Mouse (Mus musculus) kidney, postnatal 36 days (tissue): ENCODE measurements around the gene Esrra.

ENCODE experiments used
- DNase-seq, 2 experiments: peaks; one replicate each; pipeline ENCODE4 v3.0.0; 2021 to 2022; ENCODE audit warnings: mixed read lengths in 2 of 2

Gene Esrra

DNA sequence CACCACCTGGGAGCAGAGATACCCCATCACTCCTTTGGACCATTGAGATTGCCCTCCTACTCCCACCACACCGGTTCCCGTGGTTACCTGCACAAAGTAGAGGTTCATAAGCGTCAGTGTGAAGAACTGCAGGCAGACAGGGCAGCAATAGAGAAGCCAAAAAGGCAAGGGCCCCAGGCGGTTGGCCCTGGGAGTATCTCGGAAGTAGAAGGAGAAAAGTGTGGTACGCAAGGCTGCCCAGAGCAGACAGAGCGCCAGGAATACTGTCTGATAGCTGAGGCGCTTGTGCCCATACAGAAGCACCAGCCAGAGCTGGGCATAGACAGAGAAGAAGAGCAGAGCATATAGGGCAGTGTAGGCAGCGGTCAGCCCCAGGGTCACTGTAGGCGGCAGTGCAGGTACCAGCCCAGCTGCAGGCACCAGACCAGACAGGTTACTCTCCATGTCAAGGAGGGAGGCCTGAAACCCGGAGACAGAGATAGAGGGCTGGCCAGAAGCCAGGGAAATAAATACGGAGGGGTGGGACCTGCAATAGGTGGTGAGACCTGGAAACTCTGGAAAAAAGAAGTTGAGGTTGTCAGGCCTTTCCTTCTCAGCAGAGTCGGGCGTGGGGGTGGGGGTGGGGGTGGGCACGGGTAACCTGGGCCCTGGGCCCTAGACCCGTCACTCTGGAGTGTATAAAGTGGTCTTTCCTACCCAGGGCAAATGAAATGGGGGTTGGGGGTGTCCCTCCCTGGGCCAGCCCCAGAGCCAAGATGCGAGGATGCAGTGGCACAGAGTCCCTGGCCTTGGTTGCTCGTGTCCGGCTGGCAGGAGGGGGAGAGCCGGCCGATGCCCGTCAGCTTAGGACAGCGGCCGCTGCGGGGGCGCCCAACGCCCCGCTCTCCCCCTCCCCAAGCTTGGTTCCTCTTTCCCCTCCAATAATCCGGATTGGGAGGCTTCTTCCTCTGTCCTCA is 19.1 kb upstream of the Esrra start:
- DNase-seq = peak in 1 of 2 experiments; percentile 24

DNA sequence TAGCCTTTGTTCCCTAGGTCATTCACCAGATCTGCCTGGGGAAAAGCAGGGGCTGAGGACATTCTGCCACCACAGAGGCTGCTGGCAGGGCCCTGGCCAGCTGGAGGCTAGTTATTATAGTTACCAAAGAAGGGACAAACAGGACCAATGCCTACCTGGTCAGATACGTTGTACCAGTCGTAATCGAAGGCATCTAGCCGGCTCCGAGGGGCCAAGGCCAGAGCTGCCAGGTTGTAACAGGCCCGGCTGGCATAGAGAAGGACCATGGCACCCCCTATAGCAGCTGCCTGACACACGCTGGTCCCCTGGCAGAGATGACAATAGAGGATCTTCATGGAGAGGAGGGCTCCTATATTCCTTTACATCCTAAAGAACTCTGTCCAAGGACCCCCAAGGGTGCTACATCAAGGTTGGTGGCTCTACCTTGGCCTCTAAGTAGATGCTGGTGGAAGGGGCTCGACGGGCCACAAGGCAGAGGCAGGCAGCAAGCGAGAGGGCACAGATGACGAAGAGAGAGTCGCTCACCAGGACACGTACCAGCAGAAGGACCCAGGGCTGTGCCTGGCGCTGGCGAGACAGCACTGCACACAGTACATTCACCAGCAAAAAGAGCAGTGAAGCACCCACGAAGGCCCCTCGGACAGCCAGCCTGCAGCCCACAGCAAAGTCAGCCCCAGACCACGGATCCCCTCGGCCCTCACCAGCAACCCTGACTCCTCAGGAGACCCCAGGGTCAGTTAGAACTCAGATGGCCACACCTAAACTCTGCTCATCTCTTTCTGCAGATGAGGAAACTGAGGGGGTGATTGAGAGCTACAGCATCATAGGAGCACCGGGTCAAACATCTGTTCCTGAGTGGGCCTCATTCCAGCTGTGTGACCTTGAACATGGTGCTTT is 17.7 kb upstream of the Esrra start:
- DNase-seq = no peak

DNA sequence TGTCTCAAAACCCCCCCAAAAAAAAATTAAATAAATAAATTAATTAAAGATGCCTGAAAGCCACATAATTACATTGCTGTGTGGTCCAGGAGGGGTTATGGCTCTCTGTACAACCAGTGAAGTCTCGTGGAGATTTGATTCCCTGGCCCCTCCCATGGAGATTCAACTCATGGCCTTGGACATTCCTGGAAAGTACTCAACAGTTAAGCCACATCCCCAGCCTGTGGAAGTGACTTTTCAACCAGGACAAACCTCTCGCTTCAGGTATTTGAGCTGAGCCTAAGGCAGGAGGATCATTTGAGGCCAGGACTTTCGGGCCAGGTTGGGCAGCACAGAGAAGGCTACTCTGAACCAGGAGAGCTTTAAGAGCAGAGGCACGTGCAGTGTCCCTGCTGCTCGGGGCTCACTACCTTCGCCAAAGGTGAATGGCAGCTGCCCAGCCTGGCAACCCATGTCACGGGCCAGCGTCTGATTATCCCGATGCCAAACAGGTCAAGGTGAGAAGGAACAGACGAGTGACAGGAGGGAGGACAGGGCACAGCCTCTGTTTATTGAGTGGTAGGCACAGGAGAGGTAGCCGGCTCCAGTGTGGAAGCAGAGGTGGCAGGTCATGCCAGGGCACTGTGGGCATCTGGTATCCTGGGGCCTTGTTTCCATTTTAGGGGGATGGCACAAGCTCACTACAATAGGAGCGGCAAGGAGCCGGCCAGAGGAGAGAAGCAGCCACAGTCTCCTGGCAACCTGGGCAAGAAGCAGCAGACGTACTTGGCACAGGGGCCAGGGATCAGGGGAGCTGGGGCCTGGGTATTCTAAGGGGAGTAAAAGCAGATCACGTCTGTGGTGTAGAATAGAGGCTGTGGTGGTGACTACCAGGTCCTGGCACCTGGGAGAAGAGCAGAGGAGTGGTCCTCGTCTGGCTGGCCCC is 16.2 kb upstream of the Esrra start:
- no peak for DNase-seq

DNA sequence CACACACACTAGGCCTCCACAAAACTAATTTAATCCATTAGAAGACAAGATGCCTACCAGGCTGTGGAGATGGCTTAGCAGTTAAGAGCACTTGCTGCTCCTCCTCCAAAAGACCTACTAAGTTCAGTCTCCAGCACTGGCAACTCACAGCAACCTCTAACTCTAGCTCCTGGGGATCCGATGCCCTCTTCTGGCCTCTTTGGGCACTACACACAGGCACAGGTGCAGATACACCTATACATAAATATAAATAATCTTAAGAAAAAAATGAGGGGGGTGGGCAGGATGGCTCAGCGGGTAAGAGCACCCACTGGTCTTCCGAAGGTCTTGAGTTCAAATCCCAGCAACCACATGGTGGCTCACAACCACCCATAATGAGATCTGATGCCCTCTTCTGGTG is 14.7 kb upstream of the Esrra start:
- DNase-seq = peak in 1 of 2 experiments; percentile 66

DNA sequence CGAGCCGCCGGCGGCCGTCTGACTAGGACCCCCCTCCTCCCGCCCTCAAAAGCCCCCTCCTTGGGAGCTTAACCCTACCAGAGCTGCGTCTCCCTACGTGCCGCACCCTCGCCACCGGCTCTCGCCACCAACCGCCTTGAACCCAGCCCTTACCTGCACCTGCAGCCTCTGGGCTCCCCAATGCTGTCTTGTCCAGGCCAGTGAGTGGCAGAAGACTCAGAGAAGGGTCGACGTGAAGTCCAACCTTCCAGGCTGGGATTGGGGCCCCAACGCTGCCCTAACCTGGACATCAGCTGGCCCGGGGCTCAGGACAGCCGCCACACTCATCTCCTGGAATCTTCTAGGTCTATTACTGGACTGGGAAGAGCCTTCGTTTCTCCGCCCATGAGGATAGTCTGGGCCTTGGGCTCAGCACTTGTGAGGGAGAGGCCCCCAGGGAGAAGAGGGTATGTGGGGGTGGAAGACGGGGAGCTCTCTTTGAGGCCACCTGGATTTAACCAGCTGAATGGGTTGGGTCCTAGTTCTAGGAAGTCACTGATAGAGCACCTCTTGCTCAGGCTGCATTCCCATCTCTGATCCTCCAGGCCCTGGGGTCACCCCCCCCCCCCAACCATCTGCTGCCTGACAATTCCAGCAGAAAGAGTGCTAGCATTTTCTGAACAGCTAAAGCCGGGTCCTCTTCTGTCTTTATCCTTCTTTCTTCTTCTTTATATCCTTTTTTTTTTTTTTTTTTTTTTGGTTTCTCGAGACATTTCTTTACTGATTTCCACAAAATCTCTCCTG is 12.8 kb upstream of the Esrra start, which contains the start of gene Kcnk4:
Gene Kcnk4, minus strand, starts transcription at position 321 of the 783 bp plus-strand sequence.
- DNase-seq = no peak

DNA sequence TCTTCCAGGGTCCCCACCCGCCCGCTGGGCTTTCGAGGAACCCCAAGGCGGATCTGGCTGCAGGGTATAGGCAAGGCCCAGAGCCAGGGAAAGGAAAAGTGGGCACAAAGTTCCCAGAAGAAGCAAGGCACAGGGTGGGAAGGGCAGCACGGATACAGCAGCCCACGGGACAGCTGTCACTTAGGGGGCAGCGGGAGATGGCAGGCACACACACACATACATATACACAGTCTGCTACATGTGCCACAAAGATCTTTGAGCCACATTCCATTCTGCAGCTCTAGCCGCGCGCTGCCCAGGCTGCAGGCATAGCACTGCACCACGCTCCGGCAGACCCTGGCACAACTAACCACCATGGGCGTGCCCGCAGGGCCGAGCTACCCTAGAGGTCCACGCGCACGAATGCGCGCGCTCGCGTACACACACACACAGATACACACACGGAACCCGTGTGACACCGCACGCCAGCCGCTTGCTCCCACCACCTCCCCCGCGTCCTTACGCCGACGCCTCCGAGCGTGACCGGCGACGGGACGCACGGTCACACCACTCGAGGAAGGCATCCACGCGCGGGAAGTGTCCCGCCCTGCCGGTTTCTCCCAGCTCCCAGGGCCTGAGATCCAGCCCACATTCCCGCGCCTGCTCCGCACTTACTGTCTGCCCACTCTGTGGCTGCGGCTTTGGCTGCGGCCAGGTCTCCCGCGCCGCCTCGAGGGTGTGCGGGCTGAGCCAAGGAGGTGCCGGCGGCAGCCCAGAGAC is 12.0 kb upstream of the Esrra start:
- DNase-seq = peak in 1 of 2 experiments; percentile 52

DNA sequence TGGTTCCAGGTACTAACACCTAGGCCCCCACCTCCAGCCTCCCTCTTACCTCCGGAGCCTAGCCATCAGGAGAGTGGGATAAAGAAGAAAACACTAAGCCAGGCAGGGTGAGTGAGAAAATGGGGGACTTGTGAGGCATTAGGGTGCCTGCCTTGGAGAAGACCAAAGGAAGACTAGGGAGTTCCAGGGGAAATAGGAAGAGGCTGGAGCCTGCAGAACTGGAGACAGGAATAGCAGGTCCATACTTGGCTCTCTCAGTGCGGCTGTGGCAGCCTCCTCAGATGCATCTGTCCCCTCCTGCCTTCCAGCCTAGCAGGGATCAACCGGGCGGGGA is 11.5 kb upstream of the Esrra start:
- DNase-seq = no peak

DNA sequence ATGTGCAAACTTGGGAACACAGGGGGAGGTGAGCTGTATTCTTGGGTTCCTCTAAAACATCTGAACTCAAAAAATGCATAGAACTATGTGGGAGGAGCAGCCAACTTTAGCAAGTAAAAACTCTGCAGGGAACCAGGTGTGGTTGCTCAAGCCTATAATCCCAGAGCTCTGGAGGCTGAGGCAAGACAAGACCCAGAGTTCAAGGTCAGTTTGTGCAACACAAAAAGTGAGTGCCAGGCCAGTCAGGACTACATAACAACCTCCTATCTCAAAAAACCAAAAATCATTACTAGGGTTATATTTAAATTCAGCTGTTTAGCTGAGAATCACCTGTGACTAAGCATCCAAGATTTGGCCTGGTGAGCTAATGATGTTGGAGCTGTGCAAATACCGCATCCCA is 10.4 kb upstream of the Esrra start:
- no peak for DNase-seq

DNA sequence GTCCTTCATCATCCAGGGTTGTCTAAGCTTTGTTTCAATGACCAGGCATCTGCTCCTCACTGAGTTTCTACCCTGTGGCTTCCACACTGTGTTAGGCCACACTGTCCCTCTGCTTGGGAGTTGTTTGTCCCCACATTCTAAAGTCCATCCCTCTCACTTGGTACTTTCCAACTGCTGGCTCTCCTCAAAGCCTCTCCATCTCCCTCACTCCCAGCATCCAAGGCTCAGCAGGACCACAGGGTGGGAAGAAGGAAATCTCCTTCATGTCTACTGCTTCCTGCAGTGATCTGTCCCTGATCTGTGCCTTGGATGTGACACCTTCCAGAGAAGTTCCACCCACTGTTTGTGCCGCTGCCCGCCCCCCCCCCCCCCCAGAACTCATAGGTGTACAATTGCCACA is 9.4 kb upstream of the Esrra start:
- DNase-seq = no peak

DNA sequence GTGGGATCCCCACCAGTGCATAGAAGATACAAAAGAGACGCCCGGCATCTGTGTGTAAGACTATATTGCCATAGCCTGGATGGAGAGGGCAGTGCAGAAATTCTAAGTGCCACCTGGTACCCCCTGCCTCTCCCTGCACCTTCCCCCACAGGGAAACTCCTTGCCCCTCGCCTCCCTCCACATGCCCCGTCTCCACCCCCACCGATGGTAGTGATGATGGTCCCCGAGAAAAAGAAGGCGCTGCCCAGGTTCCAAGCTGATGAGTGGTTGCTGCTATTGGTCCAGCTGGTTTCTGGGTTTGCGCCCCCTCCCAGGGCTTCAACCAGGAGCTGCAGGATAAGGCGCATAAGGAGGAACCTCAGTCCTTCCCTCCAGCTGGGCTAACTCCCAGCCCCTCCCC is 6.5 kb upstream of the Esrra start:
- no peak for DNase-seq

DNA sequence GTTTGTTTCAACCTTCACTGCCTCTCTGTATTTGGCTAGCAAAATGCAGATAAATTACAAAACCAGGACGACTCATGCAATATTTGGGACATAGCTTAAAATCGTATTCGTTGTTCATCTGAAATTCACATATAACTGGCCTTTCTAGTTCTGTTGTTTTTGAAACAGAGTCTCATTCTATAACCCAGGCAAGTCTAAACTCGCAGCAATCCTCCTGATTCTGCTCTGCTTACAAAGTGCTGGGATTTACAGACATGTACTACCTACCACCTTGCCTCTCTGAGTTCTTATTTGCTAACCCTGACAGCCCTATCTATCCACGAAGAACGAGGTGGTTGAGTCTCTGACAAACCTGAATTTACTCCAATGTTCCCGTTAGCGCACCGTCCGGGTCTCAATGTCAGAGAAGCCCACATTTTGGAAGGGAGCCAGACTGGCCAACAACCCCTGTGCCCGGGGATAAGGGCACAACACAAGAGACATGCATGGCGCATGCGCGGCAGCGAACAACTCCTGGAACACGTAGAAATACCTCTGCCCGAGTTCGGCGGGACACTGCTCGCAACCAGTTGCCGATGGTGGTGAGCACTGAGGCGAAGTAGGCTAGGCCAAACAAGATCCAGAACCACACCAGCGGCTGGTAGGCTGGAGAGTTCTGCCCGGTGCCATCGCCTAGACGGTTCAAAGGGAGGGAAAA is 5.1 kb upstream of the Esrra start:
- DNase-seq = peak in 1 of 2 experiments; percentile 77

DNA sequence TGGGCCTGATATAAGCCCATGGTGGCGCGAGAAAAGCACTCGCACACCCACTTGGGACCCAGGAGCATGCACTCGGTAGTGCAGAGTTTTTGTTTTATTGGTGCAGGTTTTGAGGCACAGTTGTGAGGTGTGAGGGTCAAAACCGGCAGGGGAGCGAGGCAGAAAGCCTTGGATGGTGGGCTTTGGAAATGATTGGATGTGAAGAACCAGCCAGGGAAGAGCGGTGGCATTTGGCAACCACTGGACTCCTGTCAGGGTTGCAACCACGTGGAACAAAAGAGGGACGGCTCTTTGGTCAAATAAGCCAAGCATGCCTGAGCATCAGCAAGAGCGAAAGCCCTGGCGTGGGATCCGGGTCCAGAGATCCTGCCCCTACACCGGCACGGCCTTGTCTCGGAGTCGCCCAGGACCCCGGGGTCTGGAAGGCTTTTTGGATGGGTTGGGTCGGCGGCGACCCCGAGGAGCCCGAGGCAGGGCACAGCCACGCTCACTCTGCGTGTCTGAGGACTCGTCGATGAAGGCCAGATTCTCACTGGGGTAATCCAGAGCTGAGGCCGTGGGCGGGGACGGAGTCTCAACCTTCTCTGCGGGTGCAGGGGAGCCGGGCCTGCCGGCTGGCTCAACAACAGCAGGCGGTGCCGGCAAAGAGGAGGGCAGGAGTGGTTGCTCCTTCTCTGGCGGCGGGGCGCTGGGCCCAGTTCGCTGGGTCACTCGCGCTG is 4.2 kb upstream of the Esrra start:
- DNase-seq = peak in 1 of 2 experiments; percentile 44

DNA sequence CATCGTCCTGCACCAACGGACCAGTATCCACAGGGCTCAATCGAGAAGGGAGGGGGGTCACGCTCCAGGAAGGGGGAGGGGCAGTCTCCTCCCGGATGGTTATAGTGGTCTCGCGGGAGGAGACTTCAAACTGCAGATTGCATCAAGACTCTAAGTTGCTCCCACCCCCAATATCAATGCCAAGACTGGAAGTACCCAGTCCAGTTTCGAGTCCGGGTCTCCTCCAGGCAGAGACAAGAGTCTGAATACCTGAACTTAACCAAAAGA is 3.6 kb upstream of the Esrra start, which contains the start of gene Catsperz:
Gene Catsperz, minus strand, starts transcription at position 74 of the 267 bp plus-strand sequence.
- DNase-seq = no peak

DNA sequence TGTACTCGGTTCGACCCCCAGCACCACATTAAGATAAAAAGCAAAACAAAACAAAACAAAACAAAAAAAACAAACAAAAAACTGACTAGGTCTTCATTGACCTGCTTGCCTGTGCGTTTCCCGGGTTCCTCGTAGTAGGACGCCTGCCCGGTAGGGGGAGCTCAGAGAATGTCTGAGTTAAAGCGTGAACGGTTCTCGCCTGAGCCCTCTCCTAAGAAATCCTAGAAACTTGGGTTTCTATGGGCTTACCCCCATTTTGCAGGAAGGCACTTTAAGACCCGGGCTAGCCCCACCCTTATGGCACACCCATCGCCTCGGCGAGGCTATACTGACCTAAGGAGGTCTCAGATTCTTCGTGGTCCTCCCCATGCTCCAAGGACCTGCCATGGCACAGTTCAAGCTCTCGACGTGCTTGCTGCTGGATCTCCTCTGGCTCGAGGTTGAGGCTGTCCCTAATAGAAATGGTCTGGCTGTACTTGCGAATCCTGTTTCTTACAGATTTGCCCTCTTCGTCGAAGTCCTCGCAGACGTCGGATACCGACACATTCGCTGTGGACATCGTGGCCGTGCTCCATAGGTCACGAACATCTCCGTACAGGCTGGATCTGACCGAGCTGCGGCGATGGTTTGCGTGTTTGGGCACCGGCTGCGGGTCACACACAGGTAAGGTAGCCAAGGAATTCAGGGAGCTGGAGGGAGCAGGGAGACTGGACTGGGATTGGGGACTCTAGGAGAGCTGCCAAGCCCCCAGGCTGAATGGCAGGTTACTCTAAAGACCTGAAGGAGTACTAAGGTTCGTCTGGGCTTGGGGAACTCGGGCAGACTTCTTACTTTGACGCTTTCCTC is 3.1 kb upstream of the Esrra start:
- peak; percentile 91 to 97 for DNase-seq

DNA sequence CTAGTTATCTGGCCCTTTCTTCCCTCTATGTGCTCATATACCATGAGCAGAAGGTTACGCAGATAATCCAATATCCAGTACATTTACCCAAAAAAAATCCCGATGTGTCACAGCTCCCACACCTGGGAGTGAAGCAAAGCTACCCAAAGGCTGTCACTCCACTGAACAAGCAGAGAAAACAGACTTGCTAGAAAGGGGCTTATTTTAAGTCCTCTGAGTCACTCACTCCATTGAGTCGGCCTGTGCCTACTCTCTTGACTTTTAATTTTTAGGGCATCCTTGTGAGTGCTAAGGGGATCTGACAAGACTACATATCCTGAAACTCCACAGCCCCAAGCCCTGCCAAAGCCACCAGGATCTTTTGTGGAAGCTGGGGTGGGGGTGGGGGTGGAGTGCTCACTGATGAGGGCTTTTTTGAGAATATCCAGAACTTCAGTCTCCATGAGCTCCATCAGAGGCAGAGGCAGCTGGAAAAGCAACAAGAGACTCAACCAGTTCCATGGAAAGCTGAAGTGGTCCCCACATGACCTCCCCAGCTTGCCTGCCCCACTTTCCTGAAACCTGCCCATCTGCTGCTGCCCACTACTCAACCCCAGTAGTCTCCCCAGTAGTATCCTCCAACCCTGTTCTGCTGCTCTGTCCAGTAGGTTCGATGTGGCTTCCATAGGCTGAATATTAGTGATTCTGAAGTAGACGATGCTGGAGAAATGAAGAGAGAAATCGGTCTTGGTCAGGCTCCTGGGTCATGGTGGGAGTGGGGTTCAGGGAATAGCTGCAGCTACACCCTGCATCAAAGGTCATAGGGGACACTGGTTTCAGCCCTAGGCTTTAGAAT is 1.5 kb upstream of the Esrra start:
- DNase-seq = no peak

DNA sequence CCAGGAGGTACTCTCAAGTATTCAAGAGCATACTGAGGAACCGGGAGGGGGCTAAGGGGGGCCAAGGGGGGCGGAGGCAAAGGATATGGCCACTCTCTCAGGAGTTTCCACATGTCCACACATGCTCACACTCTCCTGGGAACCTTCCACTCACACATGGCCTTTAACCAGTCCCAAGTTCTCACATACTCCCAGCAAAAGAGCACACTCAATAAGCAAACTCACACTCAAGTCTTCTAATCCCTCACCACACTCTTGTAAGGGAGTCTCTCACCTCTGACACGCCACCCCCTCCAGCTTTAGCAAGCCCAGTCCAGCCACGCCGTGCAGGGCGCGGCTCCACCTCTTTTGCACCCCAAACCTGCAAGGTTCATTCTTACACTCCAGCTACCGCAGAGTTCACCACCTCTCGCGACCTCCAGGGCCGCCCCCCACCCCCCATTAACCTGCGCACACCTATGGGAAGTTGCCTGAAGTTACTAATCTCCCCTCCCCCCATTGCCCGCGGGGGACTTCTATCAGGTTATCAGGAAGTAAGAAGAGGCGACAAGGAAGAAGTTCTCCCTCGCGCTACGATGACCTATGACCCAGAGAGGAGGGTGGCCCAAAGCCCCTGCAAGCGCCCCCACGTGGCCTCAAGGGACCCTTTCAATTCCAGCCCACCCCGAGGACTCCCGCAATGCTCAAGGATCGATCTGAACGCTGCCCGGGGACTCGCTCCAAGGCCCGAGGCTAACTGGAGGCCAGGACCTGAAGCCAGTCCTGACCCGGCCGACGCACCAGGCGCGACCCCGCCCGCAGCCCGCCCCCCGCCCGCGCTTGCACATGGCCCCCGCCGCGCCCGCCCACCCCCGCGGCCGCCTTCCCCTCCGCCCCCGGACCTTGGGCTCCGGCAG is 624 bp downstream of the Esrra start:
- peak in 1 of 2 experiments; percentile 67 for DNase-seq
